Mouse (Mus musculus) myocyte (in vitro differentiated cells): Measurements from ENCODE around the gene Cep55.

Experiments
- CEBPB ChIP-seq: IDR thresholded peaks from 2 replicates; pipeline ENCODE4 v1.6.1; 2011; ENCODE audit warnings: mild to moderate bottlenecking, moderate library complexity; ENCODE audit not compliant: poor library complexity, insufficient read depth, severe bottlenecking
- E2F4 ChIP-seq: IDR thresholded peaks from one replicate; pipeline ENCODE4 v1.6.1; 2011; ENCODE audit warnings: mild to moderate bottlenecking, control low read depth, moderate library complexity; ENCODE audit not compliant: insufficient read depth
- MAX ChIP-seq: IDR thresholded peaks from one replicate; pipeline ENCODE4 v1.6.1; 2011; ENCODE audit warnings: low read depth, mild to moderate bottlenecking, control low read depth
- MYOD1 ChIP-seq, 3 experiments: IDR thresholded peaks; one replicate each; pipeline ENCODE4 v1.6.1; 2011; ENCODE audit warnings: control low read depth in 2 of 3, low read depth in 2 of 3, mild to moderate bottlenecking in 2 of 3, moderate library complexity in 1 of 3; ENCODE audit not compliant: insufficient read length in 2 of 3, control insufficient read depth in 1 of 3
- MYOG ChIP-seq, 3 experiments: IDR thresholded peaks; one replicate each; pipeline ENCODE4 v1.6.1; 2011; ENCODE audit warnings: control low read depth in 2 of 3, low read depth in 2 of 3, mild to moderate bottlenecking in 2 of 3; ENCODE audit not compliant: insufficient read length in 2 of 3, control insufficient read depth in 1 of 3, insufficient read depth in 1 of 3
- POLR2A ChIP-seq: IDR thresholded peaks from one replicate; pipeline ENCODE4 v1.6.1; 2011; ENCODE audit warnings: low read depth, mild to moderate bottlenecking, control low read depth, moderate library complexity; ENCODE audit not compliant: insufficient read length
- POLR2AphosphoS2 ChIP-seq: IDR thresholded peaks from one replicate; pipeline ENCODE4 v1.6.1; 2011; ENCODE audit warnings: low read depth, control low read depth; ENCODE audit not compliant: insufficient read length

DNA sequence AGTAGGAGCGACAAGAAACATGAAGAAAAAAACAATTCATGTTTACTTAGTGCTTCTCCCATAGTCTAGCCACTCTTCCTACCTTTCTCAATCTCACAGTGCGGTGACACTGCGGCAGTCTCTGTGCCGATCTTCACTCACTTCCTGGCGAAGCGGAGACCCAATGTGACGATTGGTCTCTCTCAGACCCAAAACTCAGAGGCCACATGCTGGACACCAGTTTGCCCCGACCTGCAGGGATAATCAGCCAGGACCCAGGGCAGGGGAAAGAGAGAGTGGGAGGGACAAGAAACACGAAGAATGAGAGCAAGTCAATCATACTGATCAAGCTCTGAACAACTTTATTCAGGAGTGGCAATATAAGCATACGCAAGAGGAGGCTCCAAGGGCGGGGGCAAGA lies 20.2 kb downstream of the Cep55 start:
- TF ChIP-seq POLR2A (no peak), MYOD1 (IDR thresholded peaks at IDR 0.05; ENCODE audit: control insufficient read depth in 1 of 3, insufficient read length in 2 of 3, low read depth in 2 of 3) (no peak), POLR2AphosphoS2 (no peak), E2F4 (no peak), MYOG (IDR thresholded peaks at IDR 0.05; ENCODE audit: control insufficient read depth in 1 of 3, insufficient read depth in 1 of 3, insufficient read length in 2 of 3, low read depth in 2 of 3) (no peak), CEBPB (no peak), MAX (no peak)
